Mouse (Mus musculus) C2C12 (cell line): ENCODE results near the gene Tmem106c.

ENCODE experiments used
- CEBPB ChIP-seq: IDR thresholded peaks from one replicate; pipeline ENCODE4 v1.6.1; 2011; ENCODE audit warnings: low read depth, mild to moderate bottlenecking, control low read depth, moderate library complexity
- CTCF ChIP-seq: IDR thresholded peaks from one replicate; pipeline ENCODE4 v1.5.1; 2011; ENCODE audit not compliant: control insufficient read depth, insufficient read depth, insufficient read length

DNA sequence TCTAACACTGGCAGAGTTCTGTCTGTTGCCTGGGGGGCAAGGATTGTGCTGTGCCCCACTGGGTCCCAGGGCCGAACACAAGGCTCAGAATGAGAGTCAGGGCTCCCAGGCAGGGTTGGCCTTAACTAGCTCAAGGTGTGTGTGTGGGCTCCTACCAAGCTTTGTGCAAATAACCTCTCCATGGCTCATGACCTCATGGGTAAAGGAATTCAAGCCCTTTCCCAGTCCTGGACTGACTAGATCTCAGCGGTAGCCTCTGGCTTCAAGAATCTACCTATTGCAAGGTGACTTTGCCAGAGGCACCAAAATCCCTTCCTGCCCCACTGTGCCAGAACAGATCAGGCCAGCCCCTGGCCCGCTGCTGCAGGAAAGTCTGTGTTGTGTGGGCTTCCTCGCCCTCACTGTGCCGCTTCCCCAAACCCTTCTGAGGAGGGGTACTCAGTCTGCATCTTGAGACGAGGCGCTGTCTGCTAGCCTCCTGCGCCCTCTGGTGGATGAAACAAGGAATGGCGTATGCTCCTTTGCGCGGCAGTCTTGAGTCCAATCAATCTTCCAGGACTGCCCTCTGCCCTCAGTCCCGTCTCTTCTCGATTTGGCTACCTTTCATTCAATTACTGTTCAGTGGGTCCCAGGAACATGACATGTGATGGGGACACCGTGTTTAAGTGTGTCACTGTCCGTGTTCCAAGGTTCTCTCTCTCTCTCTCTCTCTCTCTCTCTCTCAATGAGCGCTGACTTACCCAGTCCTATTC is 11.7 kb upstream of the Tmem106c start:
- TF ChIP-seq CTCF: peak; percentile 88
- TF ChIP-seq CEBPB: no peak
